Mouse (Mus musculus): ENCODE data around the gene Pfn5.

DNA sequence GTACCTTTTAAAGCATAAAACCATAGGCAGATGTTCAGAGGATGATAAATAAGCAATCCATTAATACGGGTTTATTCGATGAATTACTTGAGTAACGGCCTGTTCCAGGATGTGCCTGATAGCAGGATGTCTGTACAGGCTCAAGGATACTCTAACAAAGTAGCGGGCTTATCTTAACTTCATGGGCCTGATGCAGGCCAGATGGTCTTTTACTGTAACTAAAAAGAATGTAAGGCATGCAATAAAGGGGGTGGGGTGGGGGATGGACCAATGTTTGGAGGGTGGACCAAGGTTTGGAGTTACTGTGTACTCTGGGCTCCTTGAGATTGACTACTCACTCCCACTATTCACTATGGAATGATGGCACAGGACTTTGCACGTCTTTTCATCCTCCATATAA lies 42.7 kb downstream of the Pfn5 start:
- TF ChIP-seq POLR2A (IDR thresholded peaks at IDR 0.05; ENCODE audit: borderline replicate concordance, low read depth, low read length) (no peak), CTCF (IDR thresholded peaks at IDR 0.05; ENCODE audit: low read depth, low read length) (no peak)

Data from bone marrow macrophage, adult 2 months (primary cell).